Mouse (Mus musculus) layer of hippocampus, postnatal 10 days (tissue): ENCODE results near the gene Pola1. TPM values are rescaled to one million over a fixed set of nuclear protein-coding genes. Genes with fewer than 3 reads are reported as not detected.
A peak's percentile ranks its signal among the peaks of the same experiment; 100 is the strongest.
"Not testable (repeated sequence)": the region's sequence is repeated elsewhere in the genome, so short reads cannot be mapped to it uniquely, and the experiment has no call there.

Experiments
- DNase-seq, 2 experiments: peaks; one replicate each; pipeline ENCODE4 v3.0.0; 2021; ENCODE audit warnings: low spot score in 2 of 2
- total RNA-seq, 2 experiments: library from RNA; stranded (reverse); gene quantifications; 2 replicates each; pipeline ENCODE4 v1.2.3; 2021

Pola1 gene
- total RNA-seq, 2 experiments from 2014 or later: 7.9 to 11.6 TPM

DNA sequence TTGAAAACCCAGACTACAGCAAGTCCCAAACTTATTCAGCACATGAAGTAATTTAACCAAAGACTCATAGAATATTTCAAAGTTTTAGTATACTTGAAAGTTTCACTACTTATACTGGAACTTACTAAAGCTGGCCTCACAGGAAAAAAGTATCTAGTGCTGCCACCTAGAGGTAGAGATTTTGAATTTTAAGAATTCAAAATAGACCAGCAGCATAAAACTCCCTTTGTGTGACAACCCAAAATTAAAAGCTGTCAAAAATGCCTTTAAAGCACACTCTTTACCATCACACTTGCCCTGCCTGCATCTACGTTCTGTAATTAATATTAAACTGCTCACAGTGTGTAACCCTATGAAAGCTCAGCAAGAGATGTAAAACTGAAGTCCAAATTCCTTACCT is 166.2 kb downstream of the Pola1 start:
- no peak for DNase-seq

DNA sequence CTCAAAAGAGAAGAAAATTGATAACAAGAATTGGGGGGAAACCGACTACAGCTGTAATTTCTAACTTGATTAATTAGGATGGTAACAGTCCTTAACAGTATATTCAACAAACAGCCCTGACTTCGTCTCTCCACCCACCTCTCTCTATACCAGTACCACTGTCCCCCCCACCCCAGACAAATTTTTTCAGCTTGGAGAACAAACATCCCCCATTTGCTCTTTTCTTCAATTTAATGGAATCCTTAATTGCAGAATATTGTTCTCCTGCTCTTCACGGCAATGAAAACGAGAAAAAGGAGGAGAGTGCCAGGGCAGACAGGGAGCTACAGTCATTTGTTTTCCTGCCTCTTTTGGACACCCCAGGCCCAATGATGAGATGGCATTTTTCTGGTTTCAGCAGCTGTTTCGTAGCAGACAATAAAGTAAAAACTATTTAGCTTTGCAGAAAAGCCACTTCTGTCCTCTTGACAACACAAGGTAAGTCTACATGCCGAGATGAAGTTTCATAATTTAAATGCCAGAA is 202.2 kb downstream of the Pola1 start:
- no peak for DNase-seq

DNA sequence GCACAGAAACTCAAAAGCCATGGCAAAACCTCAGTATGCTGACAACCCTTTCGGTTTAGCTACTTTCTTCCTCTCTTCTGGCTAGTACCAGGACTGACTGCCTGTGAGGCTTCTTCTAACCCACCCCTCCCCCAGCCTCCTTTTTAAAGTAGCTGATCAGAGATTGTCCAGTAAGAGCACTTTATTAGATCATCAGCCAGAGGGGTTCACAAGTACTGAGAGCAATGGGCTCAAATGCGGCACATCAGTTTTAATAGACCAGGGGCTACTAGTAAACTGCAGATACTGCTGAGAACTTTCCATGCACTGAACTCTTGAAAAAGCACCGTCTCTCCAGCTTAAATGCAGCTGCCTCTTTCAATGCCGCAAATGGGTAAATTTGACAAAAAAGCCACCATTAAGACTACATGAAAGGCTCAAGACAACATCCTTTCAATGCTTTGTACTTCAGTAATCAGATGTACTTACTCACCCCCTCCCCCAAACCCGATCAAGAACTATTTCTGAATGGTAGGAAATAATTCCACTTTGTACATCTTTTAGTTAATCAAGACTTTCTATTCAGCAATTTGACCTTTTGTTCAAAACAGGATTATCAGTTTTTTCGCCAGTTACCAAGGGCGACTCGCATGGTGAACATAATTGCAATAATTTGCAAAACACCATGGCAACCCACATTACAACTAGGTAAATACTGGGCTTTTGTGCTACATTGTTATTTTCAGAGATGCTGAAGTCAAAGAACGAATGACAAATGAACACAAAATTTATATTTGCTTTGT is 202.8 kb downstream of the Pola1 start:
- DNase-seq: peak in 1 of 2 experiments; percentile 2

DNA sequence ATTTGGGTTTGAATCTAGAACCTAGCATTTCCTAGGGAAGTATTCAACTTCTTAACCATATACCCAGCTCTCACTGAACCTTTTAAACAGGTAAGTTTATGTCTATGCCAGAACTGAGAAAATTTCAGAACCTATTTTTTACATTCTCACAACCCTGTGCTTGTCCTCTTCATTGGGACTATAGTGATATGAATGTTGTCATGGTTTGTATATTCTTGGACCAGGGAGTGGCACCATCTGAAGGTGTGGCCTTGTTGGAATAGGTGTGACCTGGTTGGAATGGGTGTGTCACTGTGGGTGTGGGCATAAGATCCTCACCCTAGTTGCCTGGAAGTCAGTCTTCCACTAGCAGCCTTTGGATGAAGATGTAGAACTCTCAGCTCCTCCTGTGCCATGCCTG is 231.1 kb downstream of the Pola1 start:
- not testable (repeated sequence) for DNase-seq

DNA sequence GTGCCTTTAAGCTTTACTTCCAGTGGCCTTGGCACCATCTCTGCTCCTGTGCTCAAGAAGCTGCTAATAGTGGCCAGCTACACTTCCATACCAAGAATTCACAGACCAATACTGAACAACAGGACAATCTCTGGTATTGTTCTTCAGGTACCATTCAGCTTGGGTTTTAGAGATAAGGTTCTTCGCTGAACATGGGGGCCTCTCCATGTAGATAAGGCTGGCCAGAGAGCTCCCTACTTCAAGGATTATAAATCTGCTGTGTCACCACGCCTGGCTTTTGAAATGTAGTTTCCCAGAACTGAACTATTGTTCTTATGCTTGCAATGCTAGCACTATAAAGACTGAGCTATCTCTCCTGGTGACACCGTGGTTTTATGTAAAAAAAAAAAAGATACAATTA is 234.9 kb downstream of the Pola1 start:
- DNase-seq: no peak

DNA sequence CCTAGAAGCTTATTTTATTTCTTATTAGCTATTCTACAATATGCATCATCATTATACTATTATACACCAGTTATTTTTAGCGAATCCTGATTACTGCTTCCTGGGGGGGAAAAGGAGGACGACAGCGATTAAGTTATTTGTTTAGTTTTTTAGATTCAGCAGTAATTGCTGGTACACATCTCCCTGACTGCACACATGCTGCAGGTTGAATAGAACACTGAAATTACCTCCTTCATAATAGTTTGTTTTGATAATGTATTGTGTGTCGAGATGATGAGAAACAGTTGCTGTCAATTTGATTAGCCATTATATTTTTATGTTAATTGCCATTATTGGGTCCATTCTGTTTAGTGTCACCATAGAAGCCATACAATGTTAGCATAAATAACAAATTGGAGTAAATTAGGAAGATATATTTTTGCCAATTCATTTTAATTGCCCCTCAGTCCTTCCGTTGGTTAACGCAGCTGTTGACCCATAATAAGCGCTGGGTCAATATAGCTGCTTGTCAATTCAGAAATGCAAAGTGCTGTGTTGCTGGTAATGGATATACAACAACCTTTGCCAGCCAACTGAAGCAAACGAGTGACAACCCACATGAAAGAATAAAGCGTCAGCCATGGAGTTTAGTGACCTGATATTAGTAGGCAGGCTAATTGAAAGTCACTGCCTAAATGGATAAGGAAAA is 254.5 kb downstream of the Pola1 start:
- DNase-seq: no peak

DNA sequence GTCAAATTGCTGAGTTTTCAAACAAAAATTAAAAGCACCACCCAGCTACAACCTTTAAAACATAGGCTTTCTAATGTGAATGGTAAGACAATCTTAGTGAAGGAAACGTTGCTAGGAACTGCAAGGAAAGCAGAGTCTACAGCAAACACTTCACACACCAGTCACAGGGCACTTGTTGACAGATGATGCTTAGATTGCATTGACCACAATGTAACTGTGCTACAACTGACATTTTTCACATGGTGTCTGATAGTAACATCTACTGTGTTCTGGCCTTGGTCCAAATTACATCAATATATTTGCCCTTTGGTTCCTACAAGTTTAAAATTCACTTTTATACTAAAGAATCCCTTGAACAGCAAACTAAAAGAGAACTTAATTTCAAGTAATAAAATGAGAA is 258.5 kb downstream of the Pola1 start:
- DNase-seq: no peak

DNA sequence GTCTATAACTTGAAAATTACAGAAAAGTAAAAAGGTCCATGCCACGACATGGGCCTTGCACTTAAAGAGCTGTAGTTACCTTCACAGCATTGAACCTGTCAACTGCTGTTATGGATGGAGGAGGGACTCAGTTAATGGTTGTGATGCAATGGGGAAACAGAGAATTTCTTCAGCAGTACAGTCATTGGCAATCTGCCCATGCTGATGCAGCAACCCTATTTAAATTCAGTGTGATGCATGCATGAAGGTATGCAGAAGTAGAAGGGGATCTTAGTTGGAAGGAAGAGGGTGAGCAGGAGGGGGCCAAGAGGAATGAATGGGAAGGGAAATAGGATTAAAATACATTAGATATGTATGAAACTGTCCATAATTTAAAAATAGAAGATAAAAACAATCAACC is 262.2 kb downstream of the Pola1 start:
- no peak for DNase-seq

DNA sequence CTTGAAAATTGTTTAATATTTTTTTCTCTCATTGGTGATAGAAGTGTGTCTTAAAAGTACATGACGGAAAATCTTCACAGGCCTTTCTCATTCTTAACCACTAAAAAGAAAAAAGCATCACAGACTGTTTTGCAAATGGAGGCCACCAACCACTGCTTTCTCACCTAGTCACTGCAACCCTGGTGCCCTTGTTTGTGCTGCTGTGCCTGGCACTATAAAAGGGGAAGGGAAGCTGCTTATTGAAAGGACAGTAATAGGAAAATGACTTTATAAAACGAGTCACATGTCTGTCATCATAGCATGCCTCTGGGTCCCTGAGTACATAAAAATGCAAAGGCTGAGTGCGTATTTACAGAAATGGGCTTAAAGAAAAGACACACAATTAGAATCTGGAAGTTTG is 263.7 kb downstream of the Pola1 start:
- no peak for DNase-seq

DNA sequence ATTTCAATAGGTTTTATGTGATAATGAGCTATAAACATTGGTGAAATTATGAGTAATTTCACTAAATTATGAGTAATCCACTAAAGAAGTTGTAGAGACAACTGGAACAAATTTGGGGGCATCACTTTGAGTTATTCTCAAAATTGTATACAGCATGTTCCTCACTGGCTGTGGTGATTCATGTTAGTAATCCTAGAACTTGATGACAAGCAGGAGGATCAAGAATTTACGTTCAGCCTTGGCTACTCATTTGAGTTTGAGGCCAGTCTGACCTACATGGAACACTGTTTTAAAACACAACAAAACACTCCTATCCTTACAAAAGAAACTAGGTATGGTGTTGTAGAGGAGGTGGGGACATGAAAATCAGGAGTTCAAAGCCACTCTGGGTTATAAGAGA is 310.6 kb downstream of the Pola1 start:
- DNase-seq: no peak

DNA sequence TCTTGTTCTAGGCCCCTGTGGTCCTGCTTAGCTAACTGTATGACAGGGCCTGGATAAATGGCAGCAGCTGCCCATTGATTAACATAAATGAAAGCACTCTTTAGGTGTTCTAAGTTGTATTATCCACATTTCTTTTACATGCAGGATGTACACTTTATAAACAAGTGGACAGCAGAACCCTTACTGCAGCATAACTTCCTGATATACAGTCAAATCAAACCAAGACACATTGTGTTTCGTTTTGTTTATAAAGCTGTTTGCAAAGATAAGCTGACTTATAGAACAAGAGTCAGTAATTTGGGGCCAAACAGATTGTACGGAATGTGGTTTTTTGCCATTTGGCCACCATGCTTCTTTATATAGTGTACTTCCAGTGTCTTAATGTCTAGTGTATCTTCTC is 312.0 kb downstream of the Pola1 start:
- DNase-seq: no peak

DNA sequence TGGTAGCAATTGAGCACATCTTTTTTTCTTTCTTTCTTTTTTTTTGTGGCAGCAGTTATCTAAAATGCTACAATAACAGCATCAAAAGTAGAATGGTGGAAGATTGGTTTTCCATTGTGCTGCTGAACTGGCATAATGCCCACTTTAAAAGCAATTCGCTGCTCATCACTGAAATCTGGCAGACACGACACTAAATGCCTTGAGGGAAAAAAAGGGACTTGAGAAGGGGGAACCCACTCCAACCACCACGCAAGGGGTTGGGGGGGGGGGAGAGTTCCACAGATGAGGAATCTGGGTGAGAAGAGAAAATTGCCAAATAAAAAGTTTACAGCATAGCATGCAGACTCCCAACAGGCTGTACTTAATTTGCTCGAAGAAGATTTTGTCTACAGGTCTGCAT is 314.4 kb downstream of the Pola1 start:
- DNase-seq: no peak

DNA sequence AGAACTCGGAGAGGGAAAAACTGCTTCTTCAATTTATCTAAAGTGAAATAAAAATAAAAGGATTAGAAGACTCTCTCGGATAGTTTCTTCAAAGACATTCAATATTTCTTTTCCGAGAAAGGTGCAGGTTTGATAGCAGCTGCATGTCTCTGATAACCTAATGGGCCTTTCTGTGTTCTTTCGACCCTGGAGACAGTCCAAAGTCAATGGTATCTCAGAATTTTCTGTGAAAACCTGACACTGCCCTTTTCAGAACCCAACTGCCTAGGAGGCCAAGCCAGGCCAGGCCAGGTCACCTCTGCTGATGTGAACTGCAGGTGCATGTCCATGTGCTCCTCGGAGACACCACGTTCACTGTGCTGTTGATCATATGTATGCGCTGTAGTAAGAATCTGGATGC is 326.2 kb downstream of the Pola1 start:
- no peak for DNase-seq

DNA sequence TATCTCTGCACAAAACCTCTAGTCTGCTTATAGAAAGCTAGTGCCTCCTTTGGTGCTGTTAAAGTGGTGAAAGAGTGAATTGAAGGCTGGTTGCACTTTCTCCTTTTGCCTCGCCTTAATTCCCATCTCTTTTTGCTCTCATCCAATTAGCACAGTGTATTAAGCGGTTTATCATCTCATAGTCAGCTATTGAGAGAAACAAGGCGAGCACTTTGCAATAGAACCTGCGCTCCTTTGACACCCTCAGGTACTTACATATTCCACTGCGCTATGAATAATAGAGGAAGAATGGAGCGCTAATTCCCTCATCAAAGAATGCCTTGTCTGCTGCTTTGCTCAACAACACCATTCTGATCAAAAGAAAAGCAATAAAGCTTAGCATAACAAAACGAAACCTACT is 330.2 kb downstream of the Pola1 start:
- no peak for DNase-seq

DNA sequence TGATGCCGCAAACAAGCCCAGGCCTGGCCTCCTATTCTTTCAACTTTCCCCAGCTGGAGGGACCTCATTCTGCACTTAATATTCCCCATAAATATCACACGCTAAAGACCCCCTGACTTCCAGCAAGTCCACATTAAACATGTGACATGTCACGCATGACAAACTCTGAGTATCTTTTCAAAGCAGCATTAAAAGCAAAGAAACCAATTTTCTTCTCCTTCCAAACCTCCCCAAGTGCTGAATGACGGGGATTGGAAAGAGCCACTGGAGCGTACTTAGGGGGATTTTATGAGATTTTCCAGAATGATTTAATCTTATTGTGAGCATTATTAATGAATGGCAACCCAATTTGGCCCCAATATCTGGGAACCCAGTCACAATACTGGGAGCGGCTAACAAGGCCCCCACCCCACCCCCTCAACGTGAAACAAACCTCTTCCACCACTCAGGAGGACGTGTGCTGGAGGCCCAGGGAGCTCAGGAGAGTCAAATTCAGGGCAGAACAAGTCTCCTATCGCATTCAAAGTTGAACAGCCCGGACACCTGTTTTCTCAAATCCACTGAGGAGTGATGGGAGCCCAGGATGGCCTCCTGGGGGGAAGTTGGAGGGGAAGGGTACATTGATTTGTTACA is 331.7 kb downstream of the Pola1 start:
- no peak for DNase-seq

DNA sequence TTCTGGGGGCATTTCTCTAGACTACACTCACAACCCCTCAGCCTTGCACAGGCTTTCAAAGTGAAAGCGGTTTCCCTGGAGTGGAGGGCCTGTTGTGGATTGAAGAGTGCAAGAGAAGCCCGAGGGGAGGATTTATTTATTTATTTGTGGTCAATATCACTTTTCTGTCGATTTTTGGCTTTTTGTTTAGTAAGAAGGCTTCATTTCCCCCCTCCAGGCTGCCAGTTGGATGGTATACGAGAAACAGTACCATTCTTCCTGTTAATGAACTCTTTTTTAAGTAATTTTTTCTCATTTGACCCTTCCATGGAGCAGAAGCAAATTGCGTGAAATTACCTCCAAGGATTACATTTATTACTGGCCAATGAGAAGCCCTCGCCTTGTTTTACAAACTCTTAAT is 332.2 kb downstream of the Pola1 start:
- no peak for DNase-seq

DNA sequence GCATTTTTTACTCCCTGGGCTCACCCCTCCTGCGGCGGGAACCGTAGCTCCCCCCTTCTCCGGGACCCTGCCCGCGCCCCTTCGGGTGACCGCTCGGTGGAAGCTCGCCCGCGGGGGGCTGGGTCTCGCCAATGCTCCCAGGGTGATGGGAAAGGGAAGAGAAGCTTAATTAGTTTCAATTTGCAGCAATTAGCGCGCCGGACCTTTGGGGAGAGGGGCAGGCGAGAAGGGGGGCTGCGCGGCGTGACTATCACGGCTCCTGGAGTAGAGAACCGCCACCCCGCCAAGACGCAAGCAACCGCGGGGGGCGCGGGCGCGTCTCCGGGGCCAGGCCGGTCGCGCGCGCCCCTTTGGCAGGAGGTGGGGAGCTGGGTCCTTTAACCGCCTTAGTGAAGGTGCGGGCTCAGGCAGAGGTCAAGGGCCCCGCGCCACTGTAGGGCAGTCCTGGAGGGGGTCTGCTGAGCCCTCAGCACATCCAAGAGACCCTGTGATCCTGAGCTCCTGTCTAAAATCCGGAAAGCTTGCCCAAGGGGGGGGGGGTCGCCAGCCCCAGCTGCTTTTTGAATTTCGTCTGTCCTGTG is 332.8 kb downstream of the Pola1 start:
- DNase-seq: peak; percentile 29 to 48

DNA sequence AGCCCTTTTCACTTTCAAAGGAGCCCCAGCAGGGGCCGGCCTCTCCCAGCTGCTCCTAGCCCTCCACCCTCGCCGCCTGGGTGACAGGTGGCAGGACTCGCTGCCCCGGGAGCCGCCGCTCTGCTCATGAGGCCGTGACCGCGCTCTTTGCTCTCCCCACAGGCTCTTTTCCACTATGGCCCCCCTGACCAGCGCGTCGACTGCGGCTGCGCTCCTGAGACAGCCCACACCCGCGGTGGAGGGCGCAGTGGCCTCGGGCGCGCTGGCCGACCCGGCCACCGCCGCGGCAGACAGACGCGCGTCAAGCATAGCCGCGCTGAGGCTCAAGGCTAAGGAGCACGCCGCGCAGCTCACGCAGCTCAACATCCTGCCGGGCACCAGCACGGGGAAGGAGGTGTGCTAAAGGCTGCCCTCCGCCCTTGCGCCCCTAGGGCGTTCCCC is 334.9 kb downstream of the Pola1 start:
- peak in 1 of 2 experiments; percentile 20 for DNase-seq

DNA sequence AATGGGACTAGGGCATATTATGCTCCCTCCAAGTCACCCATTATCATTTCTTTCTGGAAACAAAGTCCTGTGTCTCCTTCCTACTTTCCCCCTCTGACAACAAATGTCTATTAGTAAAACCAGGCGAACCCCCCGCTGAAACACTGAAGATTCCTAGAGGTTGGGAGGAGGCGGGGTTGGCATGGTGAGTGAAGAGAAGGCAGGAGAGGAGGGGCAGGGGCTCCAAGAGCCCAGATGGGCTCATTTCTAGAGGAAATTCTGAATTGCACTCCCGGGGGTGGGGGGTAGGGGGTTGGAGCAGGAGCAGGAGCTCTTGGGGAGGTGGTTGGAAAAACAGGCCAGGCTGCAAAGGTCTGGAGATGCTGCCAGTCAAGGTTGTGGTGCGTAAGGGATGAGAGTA is 336.1 kb downstream of the Pola1 start:
- DNase-seq: no peak

DNA sequence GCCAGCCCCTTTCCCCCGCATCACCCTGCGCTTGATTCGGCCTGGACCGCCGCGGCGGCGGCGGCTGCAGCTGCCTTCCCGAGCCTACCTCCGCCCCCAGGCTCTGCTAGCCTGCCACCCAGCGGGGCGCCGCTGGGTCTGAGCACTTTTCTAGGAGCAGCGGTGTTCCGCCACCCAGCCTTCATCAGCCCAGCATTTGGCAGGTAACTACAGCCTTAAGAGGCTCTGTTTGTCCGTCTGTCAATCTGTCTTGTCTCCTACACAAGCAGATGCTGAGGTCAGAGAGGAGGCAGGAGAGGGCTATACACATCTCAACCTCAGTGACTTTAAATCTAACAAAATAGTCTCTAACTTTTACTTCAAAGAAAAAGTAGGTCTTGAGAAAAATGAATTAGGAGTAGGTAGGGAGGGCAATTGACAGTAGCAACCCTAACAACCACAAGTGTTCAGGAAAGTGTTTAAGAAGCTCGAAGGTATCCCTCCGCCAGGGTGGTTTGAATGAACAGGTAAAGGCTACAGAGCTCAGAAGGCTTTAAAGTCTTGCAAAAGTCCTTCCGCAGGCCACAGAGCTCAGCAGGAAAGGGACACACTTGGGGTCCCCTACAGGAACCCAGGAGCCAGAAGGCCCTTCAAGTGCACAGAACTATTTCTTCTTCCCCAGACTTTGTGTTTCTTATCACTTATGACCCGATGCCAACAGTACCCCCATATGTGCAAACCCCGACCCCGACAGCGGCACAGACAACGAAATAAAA is 337.0 kb downstream of the Pola1 start:
- DNase-seq: no peak

DNA sequence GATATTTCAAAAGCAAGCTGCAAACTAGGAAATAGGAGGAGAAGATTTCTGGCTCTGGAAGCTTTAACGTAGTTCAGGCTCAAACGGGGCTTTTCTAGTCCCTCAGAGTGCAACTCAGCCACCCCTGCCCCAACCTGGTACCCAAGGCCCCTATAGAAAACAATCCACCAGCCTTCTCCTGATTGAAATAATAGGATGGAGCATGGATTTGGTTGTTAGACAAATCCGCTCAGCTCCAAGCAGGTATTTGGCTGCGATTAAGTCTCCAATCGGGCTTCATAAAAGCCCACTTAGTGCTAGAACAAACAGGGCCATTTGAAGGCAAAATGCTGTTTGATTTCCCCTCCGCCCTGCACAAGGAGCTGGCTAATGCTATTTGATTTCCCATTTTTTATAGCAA is 339.9 kb downstream of the Pola1 start:
- DNase-seq: no peak
